Mouse (Mus musculus) kidney, adult 8-10 months (tissue): Measurements from ENCODE around the gene Mapkap1.
"Not testable (repeated sequence)": the region's sequence is repeated elsewhere in the genome, so short reads cannot be mapped to it uniquely, and the experiment has no call there.

ENCODE experiments used
- DNase-seq, 2 experiments: peaks; one replicate each; pipeline ENCODE4 v3.0.0; 2022

Mapkap1 gene

DNA sequence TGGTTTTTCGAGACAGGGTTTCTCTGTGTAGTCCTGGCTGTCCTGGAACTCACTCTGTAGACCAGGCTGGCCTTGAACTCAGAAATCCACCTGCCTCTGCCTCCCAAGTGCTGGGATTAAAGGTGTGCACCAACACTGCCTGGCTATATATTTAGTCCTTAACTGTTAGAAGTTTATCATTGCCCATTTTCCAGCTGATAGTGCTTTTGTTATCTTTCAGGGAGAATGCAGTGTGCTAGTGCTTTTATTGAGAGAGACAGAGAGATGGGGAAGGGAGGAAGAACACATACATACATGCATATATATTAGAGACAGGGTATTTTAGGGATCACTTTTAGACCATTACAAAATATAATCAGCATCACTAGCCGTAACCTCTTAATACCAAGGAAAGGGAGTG, 26.3 kb downstream of the Mapkap1 start:
- not testable (repeated sequence) for DNase-seq

DNA sequence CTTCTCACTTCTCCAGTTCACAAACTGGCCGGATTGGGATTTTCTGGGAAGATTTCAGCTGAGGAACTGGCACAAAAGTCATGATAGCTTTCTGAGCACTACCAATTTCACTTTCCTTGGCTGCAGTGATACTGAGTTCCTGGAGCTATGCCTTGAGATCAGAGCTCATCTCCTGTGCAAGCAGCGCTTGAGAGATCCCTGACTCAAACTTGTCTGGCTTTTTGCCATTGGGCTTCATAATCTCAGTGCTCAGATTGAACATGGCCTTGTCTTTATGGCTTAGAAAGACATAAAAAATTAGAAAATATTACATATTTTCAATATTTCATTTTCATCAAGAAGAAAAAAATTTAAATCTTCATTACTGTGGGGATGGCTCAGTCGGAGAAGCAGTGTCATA, 29.8 kb downstream of the Mapkap1 start:
- no peak for DNase-seq

DNA sequence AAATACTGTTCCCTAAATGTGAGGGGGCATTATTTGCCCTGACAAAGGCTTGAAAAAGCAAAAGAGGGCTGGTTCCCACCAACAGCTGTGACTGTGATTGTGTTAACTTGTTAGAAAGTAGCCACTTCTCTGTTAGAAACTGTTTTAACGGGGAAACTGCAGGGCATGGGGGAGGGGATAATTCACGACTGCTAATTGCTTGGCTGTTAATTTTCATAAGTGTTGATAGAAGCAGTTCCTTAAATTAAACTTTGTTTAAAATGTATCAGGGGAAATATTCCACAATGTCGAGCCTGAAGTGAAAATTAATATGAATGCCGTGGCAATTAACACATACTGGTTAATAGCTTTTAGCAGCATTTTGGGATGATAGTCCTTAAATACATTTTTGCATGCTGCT, 42.2 kb downstream of the Mapkap1 start:
- DNase-seq, result no peak

DNA sequence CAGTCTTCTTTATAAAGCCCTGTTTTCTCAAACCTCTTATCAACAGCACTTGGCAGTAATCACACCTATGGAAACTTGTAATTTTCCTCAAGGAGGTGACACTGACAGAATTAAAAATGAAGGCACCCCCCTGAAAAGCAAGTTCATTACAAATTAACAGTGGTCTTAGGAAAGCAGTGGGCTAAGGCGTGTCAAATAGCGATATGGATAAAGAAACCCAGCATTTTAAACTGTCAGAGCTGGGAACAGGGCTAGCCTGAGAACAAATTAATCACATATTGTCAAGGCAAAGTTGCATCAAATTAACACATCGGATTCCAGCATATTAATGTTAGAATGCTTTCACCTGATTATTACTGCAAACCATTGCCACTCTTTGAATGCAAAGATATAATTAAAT, 55.9 kb downstream of the Mapkap1 start:
- DNase-seq, result no peak

DNA sequence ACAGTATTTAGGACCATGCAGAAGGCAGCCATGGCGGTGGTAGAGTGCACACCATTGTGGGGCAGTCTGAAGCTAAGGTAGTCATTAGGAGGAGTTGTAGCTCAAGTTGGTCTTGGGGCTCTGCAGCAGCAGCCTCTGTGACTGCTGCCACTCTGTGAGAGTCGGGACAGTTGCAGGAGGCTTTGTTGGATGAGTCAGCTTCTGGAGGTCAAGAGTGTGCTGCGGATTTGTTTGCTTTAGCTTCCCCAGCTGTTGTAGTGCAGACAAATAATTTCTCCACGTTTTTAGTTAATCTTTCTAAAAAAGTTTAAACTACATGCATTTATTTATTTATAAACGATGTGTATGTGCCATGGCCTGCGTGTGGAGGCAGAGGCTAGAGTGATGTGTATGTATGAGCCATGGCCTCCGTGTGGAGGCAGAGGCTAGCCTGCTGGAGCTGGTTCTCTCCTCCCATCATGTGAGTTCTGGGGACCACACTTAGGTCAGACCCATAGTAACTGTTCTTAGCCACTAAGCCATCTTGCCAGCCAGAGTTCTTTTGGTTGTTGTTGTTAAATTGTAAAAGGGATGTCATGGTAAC, 62.1 kb downstream of the Mapkap1 start:
- DNase-seq, result no peak

DNA sequence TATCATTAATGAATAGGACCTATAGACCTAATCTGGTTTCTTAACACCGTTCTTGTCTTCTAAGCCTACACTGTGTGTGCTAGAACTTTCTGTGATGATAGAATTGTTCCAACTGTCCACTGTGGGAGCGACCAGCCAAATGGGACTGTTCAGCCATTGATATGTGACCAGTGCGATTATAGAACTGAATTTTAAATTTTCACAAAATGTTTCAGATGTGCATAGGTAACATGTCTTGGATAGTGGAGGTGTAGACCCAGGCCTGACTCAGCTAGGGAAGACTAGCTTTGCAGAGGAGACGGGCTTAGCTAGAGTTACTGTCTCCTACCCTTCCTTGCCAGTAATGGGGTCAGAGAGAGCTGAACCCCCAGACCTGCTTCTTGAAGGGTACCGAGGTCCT, 62.8 kb downstream of the Mapkap1 start:
- no peak for DNase-seq

DNA sequence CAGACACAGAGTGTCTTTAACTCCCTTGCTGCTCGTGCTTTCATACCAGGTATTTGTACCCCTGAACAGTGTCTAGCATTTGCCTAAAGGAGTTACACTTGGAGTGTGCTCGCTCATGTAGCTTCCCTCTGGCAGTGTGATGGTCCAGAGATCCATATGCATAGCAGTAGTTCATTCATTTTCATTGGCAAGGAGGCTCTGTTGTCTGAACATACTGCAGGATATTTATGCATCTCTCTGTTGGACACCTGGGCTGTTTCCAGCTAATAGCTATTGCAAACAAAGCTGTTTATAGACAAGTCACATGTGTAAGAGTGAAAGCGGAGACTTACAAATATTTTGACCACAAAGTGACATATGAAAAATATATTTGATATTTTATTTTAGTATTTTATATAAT, 67.2 kb downstream of the Mapkap1 start:
- no peak for DNase-seq

DNA sequence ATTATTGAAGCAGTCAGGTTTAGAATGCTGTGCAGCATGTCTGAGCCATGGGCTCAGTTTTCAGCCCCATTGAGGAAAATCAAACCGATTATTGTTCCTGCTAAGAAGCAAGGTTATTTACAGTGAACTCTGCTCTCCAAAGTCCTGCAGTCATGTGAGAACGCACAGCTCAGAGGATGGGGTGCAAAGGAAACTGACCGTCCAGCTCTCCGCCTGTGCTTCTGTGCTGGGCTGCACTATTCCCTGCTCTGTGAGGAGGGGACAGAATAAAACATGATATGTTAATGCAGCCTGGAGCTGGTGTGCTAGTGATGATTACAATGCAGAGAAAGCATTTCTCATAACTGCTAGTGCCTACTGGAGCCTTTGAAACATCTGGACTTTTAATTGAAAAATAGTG, 74.8 kb downstream of the Mapkap1 start:
- peak in 1 of 2 experiments; percentile 24 for DNase-seq

DNA sequence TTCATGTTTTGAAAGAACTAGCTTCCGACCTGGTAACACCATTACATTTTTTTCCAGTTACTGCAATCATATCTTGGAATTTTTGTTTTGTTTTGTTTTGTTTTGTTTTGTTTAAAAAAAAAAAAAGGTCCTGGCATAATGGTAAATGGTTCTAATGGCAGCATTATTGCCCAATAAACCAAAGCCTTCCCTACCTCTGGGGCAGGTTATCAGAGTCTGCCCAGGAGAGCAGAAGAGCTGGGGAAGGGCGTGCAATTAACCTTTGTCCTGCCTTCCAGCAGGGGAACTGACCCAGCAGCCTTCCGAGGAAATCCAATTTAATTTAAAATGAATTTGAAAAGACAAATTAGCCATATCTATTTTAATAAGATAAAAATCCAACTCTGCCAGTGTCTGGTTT, 75.5 kb downstream of the Mapkap1 start:
- DNase-seq, result no peak

DNA sequence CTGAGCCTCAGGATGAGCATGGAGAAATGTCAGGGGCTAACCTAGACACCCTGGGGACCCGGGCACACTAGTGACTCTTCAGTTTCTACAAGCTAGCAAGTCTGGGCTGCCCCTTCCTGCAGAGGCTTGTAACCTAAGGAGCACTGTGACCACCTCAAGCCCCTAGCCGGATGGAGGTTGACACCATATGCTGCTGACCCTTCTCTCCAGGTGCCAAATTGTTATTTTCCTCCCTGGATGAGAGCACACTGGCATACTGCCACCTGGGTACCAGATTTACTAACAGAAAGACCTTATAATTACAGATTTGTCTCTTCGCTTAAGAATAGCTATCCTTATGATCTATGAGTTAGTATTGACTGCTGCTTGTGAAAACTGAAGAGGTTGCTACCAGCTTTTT, 76.0 kb downstream of the Mapkap1 start:
- DNase-seq, result no peak

DNA sequence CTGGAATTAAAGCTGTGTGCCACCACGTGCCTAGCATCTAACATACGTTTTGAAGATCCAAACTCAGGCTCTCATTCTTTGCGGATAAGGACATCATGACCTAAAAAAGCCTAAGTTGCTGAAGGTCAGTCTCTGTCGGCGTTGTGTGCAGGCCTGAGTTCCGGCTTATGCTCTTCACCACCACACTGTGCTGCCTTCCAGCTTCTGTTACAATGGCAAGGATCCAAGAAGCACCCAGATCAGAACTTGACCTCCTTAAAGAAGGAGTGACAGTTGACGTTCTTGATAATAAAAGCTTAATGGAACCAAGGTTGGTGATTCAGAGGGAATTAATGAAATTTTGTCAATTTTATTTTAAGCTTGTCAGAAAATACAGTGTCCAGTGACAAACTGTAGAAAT, 80.7 kb downstream of the Mapkap1 start:
- no peak for DNase-seq

DNA sequence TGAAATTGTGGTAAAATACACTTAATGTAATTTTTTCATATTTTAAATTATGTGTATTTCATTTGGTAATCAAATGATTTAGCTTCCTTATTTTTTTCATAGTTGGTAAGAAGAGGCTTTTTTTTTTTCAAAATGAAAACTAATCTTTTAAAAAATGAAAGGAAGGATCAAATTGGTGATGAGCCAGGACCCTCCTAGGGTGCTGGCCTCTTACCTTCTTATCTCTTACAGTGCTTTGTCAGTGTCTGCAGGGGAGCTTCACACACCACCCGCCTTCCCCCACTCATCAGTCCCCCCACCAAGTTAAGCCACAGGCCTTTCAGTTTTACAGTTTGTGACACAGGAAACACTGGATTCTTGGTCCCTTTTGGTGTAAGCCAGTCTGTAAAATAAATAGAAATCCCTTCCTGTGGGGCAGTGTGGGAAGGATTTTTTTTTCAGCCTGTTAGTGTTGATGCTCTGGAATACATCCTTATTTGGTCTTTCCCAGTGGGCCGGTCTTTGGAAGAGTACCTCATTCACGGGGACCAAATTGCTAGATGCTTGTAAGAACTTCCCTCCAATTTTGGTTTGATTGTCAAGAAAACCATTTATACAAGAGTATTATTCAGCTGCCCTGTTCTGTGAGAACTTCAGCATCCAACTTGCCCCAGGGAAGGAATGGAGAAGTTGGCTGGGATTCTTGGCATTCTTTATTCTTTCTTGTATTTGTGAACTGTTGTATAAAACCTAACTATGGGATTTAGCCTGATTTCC, 97.6 kb downstream of the Mapkap1 start:
- no peak for DNase-seq

DNA sequence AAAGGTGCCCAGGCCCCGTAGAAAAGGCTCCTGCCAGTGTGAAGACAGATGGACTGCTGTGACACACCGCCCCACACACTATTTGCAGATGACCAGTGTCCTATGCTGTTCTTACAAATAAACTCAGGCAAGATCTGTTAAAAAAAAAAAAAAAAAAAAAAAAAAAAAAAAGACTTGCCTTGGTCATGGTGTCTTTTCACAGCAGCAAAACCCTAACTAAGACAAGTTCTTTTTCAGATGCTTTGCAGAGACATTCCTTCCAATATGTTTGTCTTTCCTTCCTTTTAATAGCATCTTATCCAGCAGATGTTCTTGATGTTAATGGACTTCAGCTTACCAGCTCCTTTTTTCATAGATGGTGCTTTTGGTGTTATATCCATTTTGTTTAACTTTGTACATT, 99.6 kb downstream of the Mapkap1 start:
- not testable (repeated sequence) for DNase-seq

DNA sequence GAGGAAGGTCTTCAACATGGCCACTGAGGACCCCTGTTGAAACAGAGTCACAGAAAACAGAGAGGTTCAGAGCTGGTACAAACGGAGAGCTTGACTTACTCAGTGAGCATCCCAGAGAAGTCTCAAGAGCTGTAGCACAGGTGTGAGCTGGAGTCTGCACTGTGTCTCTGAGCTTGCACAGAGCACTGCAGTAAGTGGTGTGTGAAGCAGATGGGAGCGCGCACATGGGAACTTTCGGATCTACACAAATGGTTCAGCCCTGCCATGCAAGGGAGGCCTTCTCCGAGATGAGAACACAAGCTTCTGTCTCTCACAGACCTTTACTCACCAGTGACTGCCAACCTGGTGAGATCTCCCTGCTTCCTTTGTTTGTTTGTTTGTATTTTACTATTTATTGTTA, 103.3 kb downstream of the Mapkap1 start:
- DNase-seq, result no peak

DNA sequence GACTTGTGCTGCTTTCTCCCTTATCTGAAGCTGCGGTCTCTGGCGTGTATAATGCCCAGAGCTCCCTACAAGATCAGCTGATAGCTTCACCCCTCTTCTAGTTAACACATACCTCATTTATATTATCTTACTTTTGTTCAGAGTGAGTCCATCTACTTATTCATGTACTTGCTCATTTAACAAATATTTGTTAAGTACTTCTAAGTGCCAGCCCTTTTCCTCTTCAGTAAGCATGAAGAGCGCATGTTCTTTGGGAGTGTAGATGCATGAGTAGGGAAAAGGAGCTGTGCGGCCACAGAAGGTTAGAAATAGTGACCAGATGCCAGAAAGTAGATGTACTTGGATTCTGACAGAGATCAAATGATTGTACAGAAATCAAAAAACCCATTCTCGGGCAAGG, 108.7 kb downstream of the Mapkap1 start:
- DNase-seq, result no peak

DNA sequence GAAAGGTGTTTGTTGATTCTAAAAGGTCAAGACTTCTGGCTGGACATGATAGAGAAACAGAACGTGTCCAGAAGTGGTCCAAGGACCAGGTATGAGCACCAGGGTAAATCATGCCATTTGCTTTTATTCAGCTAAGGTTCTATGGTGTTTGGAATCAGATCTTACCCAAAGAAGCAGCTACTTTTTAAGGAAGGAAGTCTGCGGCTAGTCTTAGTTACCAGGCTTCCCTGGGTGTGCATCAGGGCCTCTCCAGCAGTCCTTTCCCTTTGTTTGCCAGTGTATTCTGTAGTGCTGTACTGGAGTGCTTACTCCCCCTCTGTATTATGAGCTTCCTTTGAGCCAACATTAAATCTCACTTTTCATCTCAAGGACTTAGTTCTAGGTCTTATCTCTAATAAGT, 111.5 kb downstream of the Mapkap1 start:
- DNase-seq, result no peak

DNA sequence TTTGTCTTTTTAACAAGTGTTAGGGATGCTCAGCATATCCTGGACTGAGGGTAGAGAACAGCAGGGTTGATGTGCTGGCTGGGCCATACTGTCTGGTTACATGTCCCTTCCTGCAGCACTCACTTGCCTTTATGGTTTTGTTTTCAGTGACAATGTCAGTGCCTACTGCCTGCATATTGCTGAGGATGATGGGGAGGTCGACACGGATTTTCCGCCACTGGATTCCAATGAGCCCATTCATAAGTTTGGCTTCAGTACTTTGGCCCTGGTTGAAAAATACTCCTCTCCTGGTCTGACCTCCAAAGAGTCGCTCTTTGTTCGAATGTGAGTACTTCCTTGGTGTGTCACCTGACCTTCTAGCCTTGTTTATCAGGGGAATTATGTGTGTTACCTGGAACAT, 112.0 kb downstream of the Mapkap1 start:
- DNase-seq, result no peak

DNA sequence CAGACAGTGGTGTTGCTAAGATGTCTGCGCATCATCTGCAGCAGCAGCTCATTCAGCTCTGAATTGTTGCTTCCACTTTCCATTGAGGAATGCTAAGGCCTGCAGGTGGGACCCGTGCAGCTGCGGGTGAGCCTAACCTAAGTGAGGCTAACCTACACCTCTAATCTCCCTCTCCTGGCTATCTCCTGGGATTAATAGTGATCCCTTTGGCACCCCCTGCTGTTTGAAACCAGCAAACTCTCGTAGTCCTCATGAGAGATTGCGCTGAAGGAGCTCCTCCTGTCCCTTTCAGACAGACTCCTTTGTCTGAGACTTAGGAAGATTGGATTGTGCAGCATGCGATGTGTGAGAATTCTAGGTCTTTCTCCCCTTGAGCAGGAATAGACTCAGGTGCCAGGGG, 113.0 kb downstream of the Mapkap1 start:
- DNase-seq, result peak; percentile 34 to 64

DNA sequence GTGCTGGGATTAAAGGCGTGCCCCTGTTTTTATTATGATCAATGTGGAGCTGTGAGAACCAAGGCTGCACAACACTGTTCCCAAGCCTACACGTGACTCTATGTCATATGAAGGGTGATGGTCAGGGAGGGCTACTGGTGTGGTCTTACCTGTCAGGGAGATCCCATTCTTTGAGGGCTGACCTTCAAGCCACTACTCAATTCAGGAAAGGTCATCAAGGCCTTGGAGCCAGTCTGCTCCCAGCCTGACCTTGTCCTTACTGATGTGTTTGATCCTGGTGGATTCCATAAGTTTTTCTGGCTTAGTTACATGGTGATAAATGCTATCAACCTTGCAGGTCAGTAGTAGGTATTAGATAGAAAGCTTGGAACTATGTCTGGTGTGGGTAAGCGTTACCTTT, 114.8 kb downstream of the Mapkap1 start:
- DNase-seq, result no peak

DNA sequence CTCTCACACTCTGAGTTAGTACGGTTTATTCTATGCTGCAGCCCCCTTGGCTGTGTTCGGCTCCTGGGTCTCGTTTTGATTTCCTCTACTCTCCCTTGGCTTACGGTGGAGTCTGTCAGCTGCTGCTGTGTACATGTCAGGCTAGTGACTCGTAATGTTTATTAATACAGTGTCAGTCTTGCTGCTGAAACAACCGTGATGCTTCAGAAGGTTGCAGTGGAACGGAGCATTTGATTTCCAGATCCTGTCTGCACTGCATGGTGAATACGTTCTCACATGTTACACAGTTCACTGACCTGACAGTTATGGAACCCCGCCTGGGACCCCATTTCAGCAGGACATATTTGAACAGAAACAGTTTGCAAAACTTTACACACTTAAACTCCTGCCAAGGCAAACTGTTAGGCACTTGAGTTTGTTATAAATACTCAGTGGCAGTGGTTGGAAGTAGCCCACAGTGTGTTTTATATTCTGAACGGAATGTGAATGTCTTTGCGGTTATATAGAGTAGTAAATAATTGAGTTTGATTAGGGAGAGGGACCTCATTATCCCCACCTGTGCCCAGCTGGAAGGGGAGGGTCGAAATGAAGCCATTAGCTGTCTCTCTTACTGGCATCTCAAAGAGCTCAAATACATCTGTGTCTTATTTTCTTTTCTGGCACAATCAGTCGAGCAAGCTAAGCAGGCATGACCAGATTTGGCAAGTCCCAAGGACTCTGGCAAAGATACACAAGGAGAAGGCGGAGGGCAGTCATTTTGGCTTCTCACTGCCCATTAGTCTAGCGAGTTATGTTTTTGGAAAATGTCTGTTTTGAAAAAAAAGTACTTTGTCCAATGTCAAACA, 120.2 kb downstream of the Mapkap1 start:
- DNase-seq, result peak; percentile 12 to 13

DNA sequence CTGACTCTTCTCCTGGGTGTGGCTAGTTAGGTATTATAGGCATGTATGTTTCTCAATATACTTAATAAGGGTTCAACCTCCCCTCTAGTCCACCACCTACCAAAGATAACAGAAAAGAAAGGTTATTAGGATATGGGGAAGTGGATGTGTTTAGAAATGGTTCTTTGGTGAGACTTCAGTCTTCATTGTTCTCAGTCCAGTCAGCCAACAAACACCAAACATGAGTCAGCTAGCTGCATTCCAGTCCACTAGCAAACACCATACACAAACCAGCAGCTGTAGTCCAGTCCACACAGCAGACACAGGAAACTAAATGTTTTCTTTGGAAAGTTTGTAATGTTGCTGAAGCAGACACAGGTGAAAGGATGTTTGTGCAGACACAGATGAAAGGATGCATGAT, 121.9 kb downstream of the Mapkap1 start:
- DNase-seq, result no peak

DNA sequence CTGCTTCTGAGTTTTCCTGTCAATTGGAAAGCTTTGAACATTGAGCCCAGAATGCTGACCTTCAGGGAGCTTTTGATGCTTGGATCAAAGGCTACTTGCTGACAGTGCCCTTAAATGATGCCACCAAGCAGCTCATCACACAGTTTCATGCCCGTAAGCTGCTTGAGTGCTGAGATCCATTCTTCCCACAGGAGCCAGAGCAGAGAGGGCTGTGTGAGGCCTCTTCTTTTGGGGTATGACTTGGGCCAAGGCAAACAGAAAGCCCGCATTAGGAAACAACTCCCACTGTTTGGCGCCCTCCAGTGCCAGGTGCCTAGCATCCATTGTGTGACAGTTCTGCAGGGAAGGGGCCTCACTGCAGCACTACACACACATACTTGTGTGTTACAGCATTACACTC, 123.5 kb downstream of the Mapkap1 start:
- DNase-seq, result no peak

DNA sequence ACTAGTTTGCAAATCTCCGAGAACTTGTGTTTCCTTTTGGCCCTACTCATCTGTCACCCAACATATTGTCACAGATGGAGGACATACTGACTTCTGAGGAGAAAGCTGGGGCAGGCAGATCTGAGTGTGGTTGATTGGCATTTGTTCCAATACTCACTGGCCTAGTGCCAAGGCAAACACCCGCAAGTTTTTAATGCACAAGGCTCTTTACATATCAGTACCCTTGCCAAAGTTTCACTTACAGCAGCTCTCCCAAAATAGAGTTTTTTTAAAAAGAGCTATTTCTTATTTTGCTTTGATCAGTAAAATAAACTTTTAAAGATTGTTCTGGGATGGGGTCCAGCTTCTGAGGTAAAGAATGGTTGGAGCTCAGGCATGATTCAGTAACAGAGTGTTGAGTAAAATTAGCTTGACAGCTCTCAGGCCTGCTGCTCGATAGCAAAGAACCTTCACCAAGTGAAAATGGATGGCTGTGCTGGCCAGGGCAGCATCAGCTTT, 125.3 kb downstream of the Mapkap1 start:
- no peak for DNase-seq

DNA sequence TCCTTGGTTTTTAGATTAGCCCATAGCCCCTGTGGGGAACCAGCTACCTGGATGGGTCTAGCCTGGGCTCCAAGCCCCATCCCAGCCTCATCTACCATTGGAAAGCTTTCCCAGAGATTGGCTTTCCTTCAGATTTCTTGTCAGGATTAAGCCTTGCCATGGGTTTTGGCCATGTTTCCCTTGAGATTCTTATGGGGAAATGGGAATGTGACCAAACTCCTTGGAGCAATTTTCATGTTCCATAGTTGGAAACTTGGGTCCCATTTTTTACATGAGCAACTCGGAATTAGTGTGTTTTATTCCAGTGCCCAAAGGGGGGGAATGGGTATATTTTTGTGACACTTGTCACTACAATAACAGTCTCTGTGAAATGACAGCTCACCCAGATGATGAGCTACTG, 125.8 kb downstream of the Mapkap1 start:
- DNase-seq, result no peak
